Mouse (Mus musculus) intestine, embryonic 14.5 days (tissue): ENCODE data around the gene Gm45717. TPM values are rescaled to one million over a fixed set of nuclear protein-coding genes. Genes with fewer than 3 reads are reported as not detected.
"Not testable (repeated sequence)": the region's sequence is repeated elsewhere in the genome, so short reads cannot be mapped to it uniquely, and the experiment has no call there.

Source experiments
- ATAC-seq: fragments of 200-750 bp; cut with Nextera tagmentation; replicated peaks from 2 replicates; pipeline ENCODE4 v1.8.0; 2017; ENCODE audit warnings: low read depth, moderate number of reproducible peaks, moderate TSS enrichment, moderate library complexity; ENCODE audit not compliant: low FRiP score, low TSS enrichment
- DNase-seq: peaks from one replicate; pipeline ENCODE4 v3.0.0-alpha.2; 2018; ENCODE audit warnings: low spot score
- H3K27ac ChIP-seq: fragments of 300-500 bp; sonication (generic); 2 replicates; pipeline ENCODE4 v1.5.1; 2014; ENCODE audit warnings: low read depth, mild to moderate bottlenecking, control low read depth
- H3K27me3 ChIP-seq: fragments of 300-500 bp; sonication (generic); replicated peaks from 2 replicates; pipeline ENCODE4 v1.6.1; 2014; ENCODE audit warnings: low read length, control low read depth; ENCODE audit not compliant: control insufficient read depth, insufficient read depth
- H3K36me3 ChIP-seq: fragments of 300-500 bp; sonication (generic); 2 replicates; pipeline ENCODE4 v1.6.1; 2014; ENCODE audit warnings: low read length, control low read depth; ENCODE audit not compliant: control insufficient read depth, insufficient read depth
- H3K4me1 ChIP-seq: fragments of 300-500 bp; sonication (generic); replicated peaks from 2 replicates; pipeline ENCODE4 v1.6.1; 2014; ENCODE audit warnings: low read length, control low read depth, mixed read lengths; ENCODE audit not compliant: control insufficient read depth, insufficient read depth
- H3K4me2 ChIP-seq: fragments of 300-500 bp; sonication (generic); 2 replicates; pipeline ENCODE4 v1.6.1; 2014; ENCODE audit warnings: low read length
- H3K4me3 ChIP-seq: fragments of 300-500 bp; sonication (generic); 2 replicates; pipeline ENCODE4 v1.5.1; 2014; ENCODE audit warnings: low read depth, low read length, control low read depth, mixed read lengths
- H3K9ac ChIP-seq: fragments of 300-500 bp; sonication (generic); 2 replicates; pipeline ENCODE4 v1.6.1; 2014; ENCODE audit warnings: mild to moderate bottlenecking, low read length
- H3K9me3 ChIP-seq: fragments of 300-500 bp; sonication (generic); 2 replicates; pipeline ENCODE4 v1.6.1; 2016; ENCODE audit warnings: low read length, control low read depth; ENCODE audit not compliant: control insufficient read depth
- WGBS: fragments of 180-500 bp; shearing (Covaris S2); extraction: QIAGEN DNeasy Blood & Tissue Kit; methylation state at CpG from one replicate; pipeline ENCODE4 v1.1.7; 2014; 5-methylcytosine and 5-hydroxymethylcytosine counted together
- polyA plus RNA-seq: library from polyadenylated mRNA; unstranded; fragments of >200 nt; fragmentation: Nextera tagmentation; extraction: Ambion mirVana; gene quantifications from 2 replicates; pipeline ENCODE4 v1.2.1, GENCODE M21; 2014

Gene Gm45717
- polyA plus RNA-seq, 1 experiment from 2014 or later, result 0.81 TPM

DNA sequence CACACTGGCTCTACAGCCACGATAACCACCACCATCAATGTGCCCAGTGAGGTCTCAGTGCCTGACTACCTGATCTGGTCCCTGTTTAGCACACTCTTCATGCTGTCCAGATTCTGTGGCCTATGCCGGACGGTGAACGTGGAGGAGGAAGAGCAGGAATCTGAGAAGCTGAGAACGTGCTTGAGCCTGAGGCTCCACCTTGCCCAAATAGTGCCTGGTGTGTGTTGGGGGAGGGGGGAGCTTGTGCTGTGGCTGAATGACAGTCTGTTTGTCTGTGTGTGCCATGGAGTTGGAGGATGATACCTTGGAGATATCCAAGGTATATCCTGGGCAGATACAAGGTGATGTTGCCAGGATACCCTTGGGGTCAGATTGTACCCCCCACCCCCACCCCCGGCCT is 34.4 kb upstream of the Gm45717 start:
- Histone ChIP-seq H3K4me2 (no peak overlapping the region), H3K4me1 (no peaks in the 10 kb centered on the region), H3K27ac (no peak overlapping the region), H3K4me3 (no peak overlapping the region), H3K27me3 (no peaks in the 10 kb centered on the region), H3K9ac (no peak overlapping the region), H3K9me3 (no peaks in the 10 kb centered on the region), H3K36me3 (no peaks in the 10 kb centered on the region)
- DNase-seq (no peak), ATAC-seq (peak; percentile 19; the same call in 1 of the 2 replicates)
- 54% methylated on average over 6 of the region's 6 CpGs for WGBS

DNA sequence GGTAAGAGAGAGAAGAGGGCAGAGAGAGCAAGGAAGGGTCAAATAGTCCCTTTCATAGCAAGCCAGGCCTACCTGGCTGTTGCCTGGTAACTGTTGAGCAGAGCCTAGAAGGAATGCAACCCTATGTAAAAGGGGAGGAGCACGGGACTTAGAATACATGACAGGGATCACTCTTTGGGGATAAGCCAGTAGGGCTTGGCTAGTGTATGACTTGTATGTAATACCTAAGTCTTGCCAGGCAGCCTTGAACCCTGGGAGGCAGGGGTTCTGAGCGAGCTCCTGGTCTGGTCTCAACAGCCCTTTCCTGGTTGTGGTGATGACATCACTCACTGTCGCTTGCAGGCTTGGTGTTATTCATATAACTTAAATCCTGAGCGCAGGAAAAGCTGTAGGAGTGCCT is 33.3 kb upstream of the Gm45717 start:
- no peaks in the 10 kb centered on the region for H3K36me3 ChIP-seq
- no peak overlapping the region for H3K9ac ChIP-seq
- H3K9me3 ChIP-seq, result no peaks in the 10 kb centered on the region
- no peak overlapping the region for H3K4me2 ChIP-seq
- ATAC-seq (no peak), DNase-seq (no peak)
- no peaks in the 10 kb centered on the region for H3K27me3 ChIP-seq
- H3K4me1 ChIP-seq, result no peaks in the 10 kb centered on the region
- 73% methylated on average over 4 of the region's 4 CpGs for whole genome bisulfite sequencing
- H3K4me3 ChIP-seq, result no peak overlapping the region
- no peak overlapping the region for H3K27ac ChIP-seq

DNA sequence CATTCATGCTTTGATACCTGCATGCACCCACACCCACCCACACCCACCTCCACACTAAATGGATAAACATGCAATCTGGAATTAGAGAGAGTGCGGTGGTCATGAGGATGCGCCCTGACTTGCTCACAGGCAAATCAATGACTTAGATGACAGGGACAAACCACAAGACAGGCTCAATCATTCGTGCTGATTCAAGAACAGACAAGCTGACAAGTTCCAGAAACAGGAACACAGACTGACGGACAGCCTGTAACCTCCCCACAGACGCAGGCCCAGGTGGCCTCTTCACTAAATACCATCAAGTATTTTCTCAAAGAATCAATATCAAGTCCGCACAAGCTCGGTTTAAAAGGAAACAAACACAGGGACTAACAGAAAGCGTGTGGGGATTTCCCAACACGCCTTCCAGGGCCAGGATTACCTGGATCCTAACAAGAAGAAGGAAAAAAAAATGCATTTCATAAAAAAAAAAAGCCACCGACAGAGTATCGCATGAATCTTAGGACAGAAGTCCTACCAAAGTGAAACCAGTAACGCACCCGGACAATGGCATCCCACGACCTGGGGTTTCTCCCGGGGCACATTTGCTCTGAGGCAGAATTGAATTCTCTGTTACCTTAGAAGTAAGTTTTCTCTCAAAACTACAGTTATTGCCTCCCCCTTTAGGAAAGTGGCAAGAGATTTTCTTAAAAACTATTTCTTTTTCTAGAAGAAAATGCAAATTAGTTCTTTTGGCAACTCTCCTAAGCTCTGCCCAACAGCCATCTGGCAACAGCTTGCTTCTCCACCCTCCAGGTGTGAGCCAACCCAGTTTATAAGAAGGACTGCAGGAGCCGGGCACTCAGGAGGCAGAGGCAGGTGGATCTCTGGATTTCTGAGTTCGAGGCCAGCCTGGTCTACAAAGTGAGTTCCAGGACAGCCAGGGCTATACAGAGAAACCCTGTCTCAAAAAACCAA is 31.7 kb upstream of the Gm45717 start:
- H3K4me1 ChIP-seq, result no peaks in the 10 kb centered on the region
- DNase-seq (no peak), ATAC-seq (no peak)
- H3K4me2 ChIP-seq, result no peak overlapping the region
- H3K36me3 ChIP-seq, result no peaks in the 10 kb centered on the region
- no peaks in the 10 kb centered on the region for H3K27me3 ChIP-seq
- no peak overlapping the region for H3K4me3 ChIP-seq
- no peaks in the 10 kb centered on the region for H3K9me3 ChIP-seq
- H3K9ac ChIP-seq, result no peak overlapping the region
- 81% methylated on average over 17 of the region's 17 CpGs for WGBS
- H3K27ac ChIP-seq, result no peak overlapping the region

DNA sequence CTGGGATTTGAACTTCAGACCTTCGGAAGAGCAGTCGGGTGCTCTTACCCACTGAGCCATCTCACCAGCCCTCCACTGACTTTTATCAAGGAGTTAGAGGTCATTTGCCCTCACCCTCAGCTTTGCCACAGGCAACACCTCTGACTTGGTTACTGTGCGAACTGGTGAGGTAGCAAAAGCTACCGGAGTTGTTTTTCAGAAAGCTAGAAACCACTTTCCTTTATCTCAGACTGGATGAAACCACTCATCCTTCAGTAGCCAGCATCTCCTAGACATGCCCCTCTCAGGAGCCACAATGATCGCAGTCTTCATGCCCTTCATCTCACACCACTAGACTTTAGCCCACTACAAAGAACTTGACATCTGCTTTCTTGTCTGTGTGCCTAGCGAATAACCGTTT is 27.2 kb upstream of the Gm45717 start:
- Histone ChIP-seq H3K27ac (no peak overlapping the region), H3K9me3 (no peaks in the 10 kb centered on the region), H3K27me3 (no peaks in the 10 kb centered on the region), H3K4me1 (no peaks in the 10 kb centered on the region), H3K4me3 (no peak overlapping the region), H3K36me3 (no peaks in the 10 kb centered on the region), H3K9ac (no peak overlapping the region), H3K4me2 (no peak overlapping the region)
- no peak for DNase-seq
- ATAC-seq, result no peak
- 92% methylated on average over 7 of the region's 7 CpGs for WGBS

DNA sequence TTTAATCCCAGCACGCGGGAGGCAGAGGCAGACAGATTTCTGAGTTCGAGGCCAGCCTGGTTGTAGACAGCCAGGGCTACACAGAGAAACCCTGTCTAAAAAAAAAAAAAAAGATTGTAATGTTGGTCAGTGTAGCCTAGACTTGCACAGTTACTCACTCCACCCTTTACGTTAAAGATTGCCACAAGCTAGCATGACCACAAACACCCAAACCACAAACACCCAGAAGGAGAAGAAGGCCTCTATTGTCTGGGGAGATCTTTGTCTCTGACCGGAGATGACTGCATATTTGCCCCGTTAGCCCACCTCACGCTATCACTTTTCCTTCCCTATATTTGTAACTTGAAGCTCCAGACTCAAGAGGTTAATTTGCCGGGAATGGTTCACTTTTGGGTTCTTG is 26.0 kb upstream of the Gm45717 start:
- H3K4me2 ChIP-seq, result no peak overlapping the region
- no peak overlapping the region for H3K4me3 ChIP-seq
- H3K4me1 ChIP-seq, result no peaks in the 10 kb centered on the region
- H3K36me3 ChIP-seq, result no peaks in the 10 kb centered on the region
- no peak overlapping the region for H3K9ac ChIP-seq
- H3K27me3 ChIP-seq, result no peaks in the 10 kb centered on the region
- DNase-seq (no peak), ATAC-seq (no peak)
- 86% methylated on average over 8 of the region's 8 CpGs for WGBS
- no peak overlapping the region for H3K27ac ChIP-seq
- no peaks in the 10 kb centered on the region for H3K9me3 ChIP-seq

DNA sequence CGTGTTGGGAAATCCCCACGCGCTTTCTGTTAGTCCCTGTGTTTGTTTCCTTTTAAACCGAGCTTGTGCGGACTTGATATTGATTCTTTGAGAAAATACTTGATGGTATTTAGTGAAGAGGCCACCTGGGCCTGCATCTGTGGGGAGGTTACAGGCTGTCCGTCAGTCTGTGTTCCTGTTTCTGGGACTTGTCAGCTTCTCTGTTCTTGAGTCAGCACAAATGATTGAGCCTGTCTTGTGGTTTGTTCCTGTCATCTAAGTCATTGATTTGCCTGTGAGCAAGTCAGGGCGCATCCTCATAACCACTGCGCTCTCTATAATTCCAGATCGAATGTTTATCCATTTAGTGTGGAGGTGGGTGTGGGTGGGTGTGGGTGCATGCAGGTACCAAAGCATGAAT is 21.0 kb upstream of the Gm45717 start:
- ATAC-seq, H3K27me3 ChIP-seq, H3K4me2 ChIP-seq, DNase-seq, H3K9ac ChIP-seq, H3K36me3 ChIP-seq, H3K9me3 ChIP-seq, H3K4me3 ChIP-seq, H3K27ac ChIP-seq: not testable (repeated sequence)
- peaks cover 22% of the 10 kb centered on the region for H3K4me1 ChIP-seq
- 92% methylated on average over 9 of the region's 9 CpGs for WGBS

DNA sequence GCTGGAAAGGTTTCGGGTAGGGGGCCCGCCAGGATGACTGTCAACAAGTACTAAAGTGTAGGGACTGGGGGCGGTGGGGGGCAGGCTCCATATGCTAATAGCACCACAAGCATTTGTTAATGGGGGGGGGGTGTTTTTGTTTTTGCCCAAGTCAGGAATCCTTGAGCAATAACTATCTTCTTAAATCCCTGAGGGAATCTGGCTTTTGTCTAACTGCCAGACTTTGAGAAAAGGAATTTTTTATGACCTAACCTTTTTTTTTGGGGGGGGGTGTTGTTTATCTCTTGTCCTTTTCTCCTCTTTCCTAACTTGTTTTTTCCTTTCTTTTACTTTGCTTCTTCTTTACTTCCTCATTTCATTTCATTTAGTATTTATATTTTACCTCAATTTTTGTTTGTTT is 19.7 kb upstream of the Gm45717 start:
- Histone ChIP-seq H3K4me2 (no peak overlapping the region), H3K9me3 (no peaks in the 10 kb centered on the region), H3K4me3 (no peak overlapping the region), H3K27me3 (no peaks in the 10 kb centered on the region), H3K4me1 (peaks cover 34% of the 10 kb centered on the region), H3K27ac (peak overlapping the region; percentile 82; the same call in 1 of the 2 replicates), H3K9ac (no peak overlapping the region), H3K36me3 (no peaks in the 10 kb centered on the region)
- DNase-seq (no peak), ATAC-seq (no peak)
- WGBS, result 23% methylated on average over 3 of the region's 3 CpGs

DNA sequence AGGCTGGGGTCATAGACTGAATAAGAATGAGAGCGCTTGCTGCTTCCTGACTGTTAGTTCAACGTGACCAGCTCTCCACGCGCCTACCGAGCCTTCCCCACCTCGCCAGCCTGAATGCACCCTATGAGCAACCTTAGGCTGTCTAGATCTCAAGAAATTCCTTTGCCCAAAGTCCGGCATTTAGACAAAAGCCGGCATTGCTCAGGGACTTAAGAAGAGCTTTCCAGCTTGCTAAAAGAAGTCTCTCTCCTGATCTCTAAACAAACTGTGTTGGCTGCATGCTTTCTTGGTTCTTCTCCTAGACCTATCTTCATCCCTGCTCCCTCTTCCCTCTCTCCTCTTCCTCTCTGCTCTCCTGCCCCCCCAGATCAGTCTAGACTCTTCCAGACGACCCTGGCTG is 19.2 kb upstream of the Gm45717 start:
- 17% methylated on average over 9 of the region's 9 CpGs for WGBS
- peaks cover 36% of the 10 kb centered on the region for H3K4me1 ChIP-seq
- peak overlapping the region; percentile 82 for H3K27ac ChIP-seq
- H3K27me3 ChIP-seq, result no peaks in the 10 kb centered on the region
- no peaks in the 10 kb centered on the region for H3K9me3 ChIP-seq
- H3K4me3 ChIP-seq, result no peak overlapping the region
- H3K4me2 ChIP-seq, result no peak overlapping the region
- ATAC-seq (no peak), DNase-seq (no peak)
- no peak overlapping the region for H3K9ac ChIP-seq
- no peaks in the 10 kb centered on the region for H3K36me3 ChIP-seq
